Mouse (Mus musculus) midbrain, embryonic 13.5 days (tissue): Measurements from ENCODE around the gene Nbea. TPM values are rescaled to one million over a fixed set of nuclear protein-coding genes. Genes with fewer than 3 reads are reported as not detected.

Source experiments
- ATAC-seq: fragments of 200-750 bp; cut with Nextera tagmentation; 2 replicates; pipeline ENCODE4 v1.8.0; 2017; ENCODE audit warnings: mild to moderate bottlenecking, moderate TSS enrichment, moderate library complexity
- H3K27ac ChIP-seq: fragments of 300-500 bp; sonication (generic); 2 replicates; pipeline ENCODE4 v1.5.1; 2015; ENCODE audit warnings: inconsistent platforms, mild to moderate bottlenecking, moderate library complexity
- H3K27me3 ChIP-seq: fragments of 300-500 bp; sonication (generic); 2 replicates; pipeline ENCODE4 v1.6.1; 2015; ENCODE audit warnings: mild to moderate bottlenecking, inconsistent platforms
- H3K36me3 ChIP-seq: fragments of 300-500 bp; sonication (generic); 2 replicates; pipeline ENCODE4 v1.6.1; 2015; ENCODE audit warnings: mild to moderate bottlenecking, inconsistent platforms
- H3K4me1 ChIP-seq: fragments of 300-500 bp; sonication (generic); replicated peaks from 2 replicates; pipeline ENCODE4 v1.6.1; 2015; ENCODE audit warnings: inconsistent platforms
- H3K4me2 ChIP-seq: fragments of 300-500 bp; sonication (generic); replicated peaks from 2 replicates; pipeline ENCODE4 v1.6.1; 2015; ENCODE audit warnings: moderate library complexity, mild to moderate bottlenecking, inconsistent platforms
- H3K4me3 ChIP-seq: fragments of 300-500 bp; sonication (generic); replicated peaks from 2 replicates; pipeline ENCODE4 v1.5.1; 2015; ENCODE audit warnings: mild to moderate bottlenecking, inconsistent platforms
- H3K9ac ChIP-seq: fragments of 300-500 bp; sonication (generic); replicated peaks from 2 replicates; pipeline ENCODE4 v1.6.1; 2015; ENCODE audit warnings: mild to moderate bottlenecking, inconsistent platforms
- H3K9me3 ChIP-seq: fragments of 300-500 bp; sonication (generic); 2 replicates; pipeline ENCODE4 v1.6.1; 2016; ENCODE audit warnings: mild to moderate bottlenecking, inconsistent platforms
- WGBS: fragments of 180-500 bp; shearing (Covaris S2); methylation state at CpG from one replicate; pipeline ENCODE4 v1.1.7; 2015; 5-methylcytosine and 5-hydroxymethylcytosine counted together
- polyA plus RNA-seq: library from polyadenylated mRNA; unstranded; fragments of >200 nt; fragmentation: Nextera tagmentation; extraction: Ambion mirVana; gene quantifications from 2 replicates; pipeline ENCODE4 v1.2.1, GENCODE M21; 2015

Nbea gene
- 53.0 and 56.8 TPM in 2 replicates for polyA plus RNA-seq

DNA sequence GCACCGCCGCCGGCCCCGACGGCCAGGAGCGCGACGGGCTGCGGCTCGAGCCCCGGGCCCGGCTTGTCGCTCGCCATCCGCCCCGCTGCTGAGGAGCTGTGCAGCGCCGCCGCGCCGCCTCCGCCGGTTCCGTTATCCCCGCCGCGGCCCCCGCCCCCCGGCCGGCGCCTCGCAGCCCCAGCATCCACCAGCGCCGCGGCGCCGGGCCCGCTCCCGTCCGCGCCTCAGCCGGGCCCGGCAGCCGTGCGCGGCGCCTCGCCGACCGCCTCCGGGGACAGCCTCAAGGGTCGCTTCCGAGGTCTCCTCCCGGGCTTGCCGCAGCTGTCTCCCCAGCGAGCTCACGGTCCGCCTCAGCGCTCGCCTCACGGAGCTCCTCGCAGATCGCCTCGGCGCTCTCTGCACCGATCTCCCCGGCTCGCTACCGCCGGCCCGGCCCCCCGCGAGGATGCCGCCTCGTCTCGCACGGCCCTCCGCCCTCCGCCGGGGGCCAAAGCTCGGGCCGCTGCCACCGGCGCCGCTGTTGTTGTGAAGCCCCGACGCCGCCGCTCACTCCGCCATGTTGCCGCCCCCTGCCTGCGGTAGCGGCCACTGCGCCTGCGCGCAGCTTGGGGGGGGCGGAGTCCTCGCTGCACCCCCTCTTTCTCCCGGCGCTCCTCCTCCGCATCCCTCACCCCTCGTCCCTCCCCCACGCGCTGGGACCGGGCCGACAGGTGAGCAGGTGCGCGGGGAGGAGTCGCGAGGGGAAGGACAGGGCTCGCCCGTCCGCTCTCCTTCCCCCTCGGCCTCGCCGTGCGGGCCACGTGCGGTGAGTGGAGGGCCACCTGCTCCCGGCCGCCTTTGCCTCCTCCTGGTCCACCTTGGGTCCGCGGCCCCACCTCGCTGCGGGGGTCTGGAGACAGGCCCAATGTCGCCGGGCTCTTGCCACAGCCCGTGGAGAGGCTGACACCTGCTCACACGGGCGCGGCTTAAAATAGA is at the start of gene Nbea:
Gene Nbea (minus strand): TSS at position 543 of the 975 bp plus-strand sequence.
- Histone ChIP-seq H3K9me3 (no peaks in the 10 kb centered on the region), H3K9ac (peak within 1 kb of the TSS; percentile 99), H3K4me2 (peak within 1 kb of the TSS; percentile 72), H3K36me3 (no peaks in the 10 kb centered on the region), H3K27ac (peak within 1 kb of the TSS; percentile 99), H3K4me3 (peak within 1 kb of the TSS; percentile 96), H3K4me1 (peaks cover 9% of the 10 kb centered on the region), H3K27me3 (no peaks in the 10 kb centered on the region)
- under 1% methylated on average over 116 of the region's 131 CpGs for WGBS
- peak; percentile 85 for ATAC-seq

DNA sequence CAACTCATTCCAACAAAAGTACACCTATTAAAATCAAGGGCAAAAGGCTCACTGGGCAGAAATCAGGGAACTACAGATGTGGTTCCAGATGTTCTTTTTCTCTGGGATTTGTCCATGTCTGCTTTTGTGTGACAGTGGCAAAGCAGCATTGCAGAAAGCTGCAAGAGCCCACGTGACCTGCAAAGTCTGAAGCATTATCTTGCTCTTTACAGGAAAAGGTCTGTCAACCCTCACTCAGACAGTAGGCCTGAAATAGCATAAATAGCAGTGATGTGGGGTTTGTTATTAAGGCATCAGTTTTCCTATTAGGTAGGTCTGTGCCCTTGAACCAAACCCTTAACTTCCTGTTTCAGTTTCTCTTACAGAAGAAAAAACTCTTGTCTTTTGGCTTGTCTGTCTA is 45.8 kb upstream of the Nbea start:
- Histone ChIP-seq H3K4me2 (no peak overlapping the region), H3K36me3 (no peaks in the 10 kb centered on the region), H3K9ac (no peak overlapping the region), H3K27ac (no peak overlapping the region), H3K27me3 (no peaks in the 10 kb centered on the region), H3K4me1 (no peaks in the 10 kb centered on the region), H3K4me3 (no peak overlapping the region), H3K9me3 (no peaks in the 10 kb centered on the region)
- ATAC-seq: no peak
- 66% methylated on average over 1 of the region's 1 CpGs for WGBS

DNA sequence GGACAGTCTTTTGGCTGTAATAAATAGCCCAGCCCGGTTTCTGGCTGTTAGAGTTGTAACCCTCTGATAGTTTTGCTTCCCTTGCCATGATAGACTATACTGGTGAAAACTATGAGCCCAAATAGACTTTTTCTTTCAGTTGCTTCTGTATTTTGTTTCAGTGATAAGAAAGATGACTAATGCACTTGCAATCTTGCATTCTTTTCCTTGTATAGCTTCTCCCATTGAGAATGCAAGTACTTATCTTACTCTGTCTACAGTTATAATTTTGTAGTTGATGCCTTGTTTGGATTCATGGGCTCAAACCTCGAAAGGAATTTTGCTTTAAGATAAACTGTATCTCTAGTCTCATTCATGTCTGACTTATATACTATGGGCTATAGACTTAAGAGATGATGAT is 32.5 kb upstream of the Nbea start:
- Histone ChIP-seq H3K36me3 (no peaks in the 10 kb centered on the region), H3K27ac (no peak overlapping the region), H3K4me1 (no peaks in the 10 kb centered on the region), H3K9me3 (no peaks in the 10 kb centered on the region), H3K9ac (no peak overlapping the region), H3K4me2 (no peak overlapping the region), H3K4me3 (no peak overlapping the region), H3K27me3 (no peaks in the 10 kb centered on the region)
- ATAC-seq: no peak
- WGBS: 90% methylated on average over 2 of the region's 2 CpGs

DNA sequence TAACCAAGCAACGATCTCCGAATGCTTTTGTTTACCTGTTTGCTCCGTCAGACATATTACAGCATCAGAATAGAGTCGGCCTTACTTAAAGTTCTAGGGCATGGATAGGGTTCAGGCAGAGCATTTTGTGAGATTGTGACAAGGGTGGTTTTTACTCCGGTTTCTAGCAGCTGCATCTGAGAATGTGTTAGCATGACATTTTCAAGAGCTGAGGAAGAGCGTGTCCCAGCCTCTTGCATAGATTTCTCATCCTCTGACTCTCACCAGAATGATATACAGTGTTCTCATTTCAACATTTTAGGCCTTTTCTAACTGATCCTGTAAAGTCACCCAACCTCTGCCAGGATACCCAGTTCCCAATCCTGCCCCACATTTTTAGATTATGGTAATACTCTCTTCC is 20.5 kb upstream of the Nbea start:
- Histone ChIP-seq H3K27ac (no peak overlapping the region), H3K4me3 (no peak overlapping the region), H3K4me1 (no peaks in the 10 kb centered on the region), H3K36me3 (no peaks in the 10 kb centered on the region), H3K4me2 (no peak overlapping the region), H3K27me3 (no peaks in the 10 kb centered on the region), H3K9ac (no peak overlapping the region), H3K9me3 (no peaks in the 10 kb centered on the region)
- WGBS: 74% methylated on average over 6 of the region's 6 CpGs
- no peak for ATAC-seq

DNA sequence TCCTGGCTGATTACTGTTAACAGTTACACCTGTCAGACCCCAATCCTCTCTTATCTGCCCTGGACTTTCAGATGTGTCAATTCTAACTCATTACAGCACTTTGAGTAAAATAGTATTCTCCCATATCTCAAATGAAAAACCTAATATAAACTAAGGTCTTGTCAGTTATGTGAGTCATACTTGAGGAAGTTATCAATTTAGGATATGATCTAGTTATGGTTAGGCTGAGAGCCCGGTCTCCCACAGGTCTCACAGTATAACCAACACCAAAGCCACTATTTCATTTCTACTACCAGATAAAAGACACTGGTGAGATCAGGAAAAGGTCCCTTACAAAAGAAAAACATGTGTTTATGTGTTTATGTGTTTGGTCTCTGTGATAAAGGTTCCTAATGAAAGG is 4.7 kb upstream of the Nbea start:
- Histone ChIP-seq H3K27ac (no peak overlapping the region), H3K27me3 (no peaks in the 10 kb centered on the region), H3K4me3 (no peak overlapping the region), H3K9ac (no peak overlapping the region), H3K4me2 (no peak overlapping the region), H3K36me3 (no peaks in the 10 kb centered on the region), H3K4me1 (no peaks in the 10 kb centered on the region), H3K9me3 (no peaks in the 10 kb centered on the region)
- WGBS: 94% methylated on average over 1 of the region's 1 CpGs
- no peak for ATAC-seq

DNA sequence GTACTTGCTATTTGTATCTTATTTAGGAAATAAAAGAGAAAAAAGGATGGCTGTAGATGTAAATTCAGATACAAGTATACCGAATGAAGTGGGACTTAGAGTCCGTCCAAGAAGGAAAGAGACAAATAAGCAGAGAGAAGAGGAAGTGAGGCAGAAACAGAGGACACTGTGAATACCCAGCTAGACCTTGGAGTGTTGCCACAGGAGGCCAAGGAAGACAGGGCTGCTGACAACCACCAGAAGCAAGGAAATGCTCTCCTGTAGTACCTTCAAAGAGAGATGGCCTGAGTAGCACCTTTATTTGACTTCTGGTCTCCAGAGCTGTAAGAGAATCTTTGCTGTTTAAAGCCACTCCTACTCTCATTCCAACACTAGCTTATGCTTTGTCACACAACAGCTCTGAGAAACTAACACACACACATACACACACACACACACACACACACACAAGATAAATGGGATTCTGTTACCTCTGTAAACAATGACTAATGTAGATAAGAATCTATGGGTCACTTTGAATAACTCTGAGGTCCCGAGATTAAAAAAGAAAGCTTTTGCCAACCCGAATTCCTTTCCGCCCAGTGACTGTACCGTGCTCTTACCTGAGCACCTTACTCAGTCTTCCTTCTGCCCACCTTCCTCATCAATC is 3.8 kb upstream of the Nbea start:
- Histone ChIP-seq H3K36me3 (no peaks in the 10 kb centered on the region), H3K4me1 (no peaks in the 10 kb centered on the region), H3K27me3 (no peaks in the 10 kb centered on the region), H3K27ac (no peak overlapping the region), H3K9ac (no peak overlapping the region), H3K4me3 (no peak overlapping the region), H3K4me2 (no peak overlapping the region), H3K9me3 (no peaks in the 10 kb centered on the region)
- no peak for ATAC-seq
- WGBS: 76% methylated on average over 6 of the region's 6 CpGs

DNA sequence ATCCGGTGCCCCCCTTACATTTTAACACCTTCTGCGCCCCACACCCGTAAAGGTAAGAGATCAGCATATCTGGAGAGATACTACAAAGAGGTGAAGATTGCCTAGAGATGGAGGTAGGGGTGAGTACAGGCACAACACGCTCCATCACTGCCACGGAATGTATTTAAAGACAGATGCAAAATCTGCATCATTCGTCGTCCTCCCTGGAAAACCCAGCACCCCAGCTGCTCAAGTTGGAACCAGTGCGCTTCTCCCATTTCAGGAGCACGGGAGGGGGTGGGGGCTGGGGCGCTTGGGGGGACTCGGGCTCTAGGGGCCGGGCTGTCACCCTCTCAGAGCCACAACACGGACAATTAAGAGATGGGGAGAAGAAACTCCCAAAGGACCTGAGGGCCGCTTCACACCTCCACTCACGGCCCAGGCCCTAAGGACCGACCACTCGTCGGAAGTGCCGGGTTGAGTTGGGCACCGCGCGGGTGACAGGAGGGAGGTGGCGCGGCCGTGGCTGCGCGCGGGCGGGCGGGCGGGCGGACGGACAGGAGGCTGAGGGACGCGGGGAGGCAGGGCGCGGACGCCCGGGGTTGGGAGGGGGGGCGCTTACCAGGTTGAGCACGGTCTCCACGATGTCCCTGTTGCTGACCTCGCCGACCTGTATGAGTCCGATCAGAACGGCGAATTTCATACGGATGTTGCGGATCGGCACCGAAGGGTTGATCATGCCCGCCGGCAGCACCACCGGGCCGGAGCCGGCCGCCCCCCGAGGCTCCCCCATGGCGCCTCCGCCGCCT is 936 bp downstream of the Nbea start:
- Histone ChIP-seq H3K4me2 (peak overlapping the region; percentile 72), H3K4me3 (peak overlapping the region; percentile 96), H3K4me1 (peaks cover 9% of the 10 kb centered on the region), H3K27ac (peak overlapping the region; percentile 99), H3K36me3 (no peaks in the 10 kb centered on the region), H3K27me3 (no peaks in the 10 kb centered on the region), H3K9ac (peak overlapping the region; percentile 99), H3K9me3 (no peaks in the 10 kb centered on the region)
- under 1% methylated on average over 60 of the region's 61 CpGs for WGBS
- peak; percentile 77 for ATAC-seq

DNA sequence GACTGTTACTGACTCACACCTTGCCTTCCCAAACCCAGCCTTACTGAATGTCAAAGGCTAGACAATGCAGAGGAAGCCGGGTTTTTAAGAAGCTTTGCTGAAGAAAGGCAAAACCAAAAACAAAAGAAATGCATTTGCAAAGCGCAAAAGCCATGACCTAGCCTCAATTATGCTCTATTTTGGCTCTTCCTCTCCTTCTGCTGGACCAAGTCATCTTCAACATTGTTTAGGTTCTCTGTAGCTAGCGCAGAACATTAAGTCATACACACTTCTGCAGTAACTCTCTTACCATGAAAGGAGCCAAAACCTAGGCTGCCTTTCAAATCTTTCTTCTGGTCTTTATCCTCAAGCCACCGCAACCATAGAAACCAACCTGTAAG is 1.5 kb downstream of the Nbea start:
- H3K4me2 ChIP-seq: peak overlapping the region; percentile 72
- WGBS: 2% methylated on average over 4 of the region's 4 CpGs
- H3K9me3 ChIP-seq: no peaks in the 10 kb centered on the region
- H3K4me1 ChIP-seq: peaks cover 9% of the 10 kb centered on the region
- no peak for ATAC-seq
- H3K4me3 ChIP-seq: peak overlapping the region; percentile 96
- peak overlapping the region; percentile 99 for H3K27ac ChIP-seq
- no peaks in the 10 kb centered on the region for H3K27me3 ChIP-seq
- H3K9ac ChIP-seq: peak overlapping the region; percentile 99
- H3K36me3 ChIP-seq: no peaks in the 10 kb centered on the region

DNA sequence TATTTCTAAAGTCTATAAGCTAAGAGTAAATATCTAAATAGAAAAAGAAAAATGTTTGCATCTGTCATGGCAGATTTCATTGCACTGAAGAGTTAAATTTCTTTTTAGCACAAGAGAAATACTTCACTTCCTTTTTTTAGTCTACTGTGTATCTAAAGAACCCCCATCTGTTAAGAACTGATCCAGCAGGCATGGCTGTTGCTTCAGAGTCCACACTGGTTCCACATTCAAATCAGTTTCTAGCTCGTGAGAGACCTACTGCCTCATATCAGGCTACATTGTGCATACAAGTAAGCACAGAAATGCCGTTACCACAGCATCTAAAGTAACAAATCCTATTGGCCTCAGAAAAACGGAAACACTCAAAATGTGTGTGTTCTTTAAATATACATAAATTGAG is 2.5 kb downstream of the Nbea start:
- Histone ChIP-seq H3K27ac (no peak overlapping the region), H3K4me3 (peak overlapping the region; percentile 96), H3K4me1 (peaks cover 9% of the 10 kb centered on the region), H3K36me3 (no peaks in the 10 kb centered on the region), H3K4me2 (peak overlapping the region; percentile 72), H3K9me3 (no peaks in the 10 kb centered on the region), H3K27me3 (no peaks in the 10 kb centered on the region), H3K9ac (peak overlapping the region; percentile 99)
- 25% methylated on average over 3 of the region's 3 CpGs for WGBS
- no peak for ATAC-seq

DNA sequence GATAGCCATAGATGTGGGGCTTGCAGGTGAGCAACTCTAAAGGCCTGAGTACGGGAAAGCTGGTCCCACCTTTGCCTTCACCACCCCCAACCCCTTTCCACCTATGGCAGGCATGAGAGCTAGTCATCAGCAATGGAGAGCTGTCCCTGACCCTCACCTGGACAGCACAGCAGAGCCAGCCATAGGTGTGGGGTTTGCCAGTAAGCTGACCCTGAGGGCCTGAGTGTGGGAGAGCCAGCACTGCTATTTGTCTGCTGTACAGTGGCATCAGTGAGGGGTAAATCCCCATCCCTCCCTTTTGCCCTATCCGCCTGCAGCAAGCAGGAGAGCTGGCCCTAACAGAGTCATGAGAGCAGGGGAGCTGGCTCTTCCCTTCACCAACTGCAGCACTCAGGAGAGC is 25.6 kb downstream of the Nbea start:
- H3K4me2 ChIP-seq: no peak overlapping the region
- H3K9me3 ChIP-seq: 0 out of 2 replicates have a peak, but pooled peaks cover 7% of the 10 kb centered on the region
- H3K9ac ChIP-seq: no peak overlapping the region
- ATAC-seq: 0 out of 2 replicates have a peak, but pooled peaks have one; percentile 27
- no peaks in the 10 kb centered on the region for H3K27me3 ChIP-seq
- no peak overlapping the region for H3K27ac ChIP-seq
- H3K4me1 ChIP-seq: no peaks in the 10 kb centered on the region
- 100% methylated on average over 2 of the region's 2 CpGs for WGBS
- H3K4me3 ChIP-seq: no peak overlapping the region
- H3K36me3 ChIP-seq: 0 out of 2 replicates have a peak, but pooled peaks cover 2% of the 10 kb centered on the region

DNA sequence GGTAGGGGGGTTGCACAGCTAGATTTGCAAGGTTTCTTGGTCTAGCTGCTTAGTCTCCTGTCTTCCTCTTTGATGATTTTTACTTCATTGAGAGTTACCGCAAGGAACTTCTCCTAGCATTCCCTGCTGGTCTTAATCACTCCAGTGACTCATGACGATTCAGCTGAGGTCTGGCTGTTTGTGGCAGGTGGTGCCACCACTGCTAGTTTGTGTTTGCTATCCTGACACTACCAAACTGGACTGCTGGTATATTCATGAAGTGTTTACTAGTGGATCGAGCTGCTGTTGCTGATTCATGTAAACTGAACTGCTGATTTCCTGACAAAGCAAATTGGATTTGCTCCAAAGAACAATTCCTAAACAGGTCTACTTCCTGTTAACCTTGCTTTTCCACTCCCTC is 56.8 kb downstream of the Nbea start:
- Histone ChIP-seq H3K4me2 (no peak overlapping the region), H3K36me3 (peaks cover 10% of the 10 kb centered on the region)

More for the DNA sequence above, 56.8 kb downstream of the Nbea start:
- Histone ChIP-seq H3K27ac (no peak overlapping the region), H3K27me3 (no peaks in the 10 kb centered on the region), H3K9me3 (peaks cover 13% of the 10 kb centered on the region; the same call in 1 of the 2 replicates), H3K4me1 (no peaks in the 10 kb centered on the region), H3K4me3 (no peak overlapping the region), H3K9ac (no peak overlapping the region)
- no peak for ATAC-seq
- WGBS: 91% methylated on average over 3 of the region's 3 CpGs
